8 mouse cellular contexts compared by ENCODE assay signal in genomic region chr15:24407691-24408090, GRCm38 (mm10).
DNase-seq lines count a peak whose midpoint lies in the region; ATAC-seq lines count a peak whose summit lies in the region.

No protein-coding gene starts in this region.

- no peak overlapping the region for H3K4me2 ChIP-seq in forebrain, embryonic 11.5 days (ENCODE audit: low read depth, low read length, severe bottlenecking)

- no peak overlapping the region for H3K9ac ChIP-seq in forebrain, embryonic 11.5 days (ENCODE audit: low read length)

- H3K9me3 ChIP-seq in forebrain, embryonic 11.5 days (ENCODE audit: control insufficient read depth, low read length): no peaks in the 10 kb centered on the region

- DNase-seq in gastrocnemius, postnatal 10 days: peak; percentile 27
- DNase-seq in gastrocnemius, postnatal 25 days: no peak
- DNase-seq in urinary bladder, postnatal 25 days (ENCODE audit: low spot score): peak; percentile 17
- no peak for DNase-seq in urinary bladder, postnatal 4 days (ENCODE audit: low spot score in 2 of 2)
- DNase-seq in forebrain, embryonic 11.5 days (ENCODE audit: low spot score): peak; percentile 59
- DNase-seq in layer of hippocampus, postnatal 36 days: peak; percentile 19 to 48
- DNase-seq in right cerebral cortex, postnatal 14 days: peak; percentile 79
- no peak for DNase-seq in thymus, postnatal 10 days (ENCODE audit: low spot score in 2 of 2)

- no peaks in the 10 kb centered on the region for H3K27me3 ChIP-seq in forebrain, embryonic 11.5 days (ENCODE audit: control insufficient read depth, insufficient read depth, low read length)

- no peak overlapping the region for H3K4me3 ChIP-seq in forebrain, embryonic 11.5 days (ENCODE audit: low read depth, low read length)

- 64% methylated on average over 3 of the region's 3 CpGs for WGBS in forebrain, embryonic 11.5 days

- H3K27ac ChIP-seq in forebrain, embryonic 11.5 days (ENCODE audit: low read depth, low read length): no peak overlapping the region

- H3K36me3 ChIP-seq in forebrain, embryonic 11.5 days (ENCODE audit: control insufficient read depth, insufficient read depth, low read length): no peaks in the 10 kb centered on the region

- H3K4me1 ChIP-seq in forebrain, embryonic 11.5 days (replicated peaks; ENCODE audit: control insufficient read depth, insufficient read depth, low read length): no peaks in the 10 kb centered on the region

- ATAC-seq in forebrain, embryonic 11.5 days (replicated peaks; ENCODE audit: low FRiP score): 0 out of 2 replicates have a peak, but pooled peaks have one; percentile 32

Comparison
In these comparisons a context has a peak if more than half of its experiments do, and no peak if none do; other contexts are left out.
1. DNase-seq: peak in gastrocnemius, postnatal 10 days (single experiment), urinary bladder, postnatal 25 days (single experiment), forebrain, embryonic 11.5 days (single experiment), layer of hippocampus, postnatal 36 days (2 of 2) and right cerebral cortex, postnatal 14 days (single experiment); none in gastrocnemius, postnatal 25 days (single experiment), urinary bladder, postnatal 4 days (0 of 2) and thymus, postnatal 10 days (0 of 2).